Mouse (Mus musculus) spleen, adult 2 months (tissue): ENCODE data around the gene Trmt112.

Experiments used
- CTCF ChIP-seq: fragments of 200-500 bp; IDR thresholded peaks from 2 replicates; pipeline ENCODE4 v1.5.1; 2011; ENCODE audit warnings: mild to moderate bottlenecking, inconsistent platforms; ENCODE audit not compliant: insufficient read depth, insufficient read length, insufficient replicate concordance; ENCODE audit errors: extremely low read depth
- POLR2A ChIP-seq: fragments of 200-500 bp; IDR thresholded peaks from 2 replicates; pipeline ENCODE4 v1.6.1; 2011; ENCODE audit warnings: low read depth, low read length, inconsistent platforms

DNA sequence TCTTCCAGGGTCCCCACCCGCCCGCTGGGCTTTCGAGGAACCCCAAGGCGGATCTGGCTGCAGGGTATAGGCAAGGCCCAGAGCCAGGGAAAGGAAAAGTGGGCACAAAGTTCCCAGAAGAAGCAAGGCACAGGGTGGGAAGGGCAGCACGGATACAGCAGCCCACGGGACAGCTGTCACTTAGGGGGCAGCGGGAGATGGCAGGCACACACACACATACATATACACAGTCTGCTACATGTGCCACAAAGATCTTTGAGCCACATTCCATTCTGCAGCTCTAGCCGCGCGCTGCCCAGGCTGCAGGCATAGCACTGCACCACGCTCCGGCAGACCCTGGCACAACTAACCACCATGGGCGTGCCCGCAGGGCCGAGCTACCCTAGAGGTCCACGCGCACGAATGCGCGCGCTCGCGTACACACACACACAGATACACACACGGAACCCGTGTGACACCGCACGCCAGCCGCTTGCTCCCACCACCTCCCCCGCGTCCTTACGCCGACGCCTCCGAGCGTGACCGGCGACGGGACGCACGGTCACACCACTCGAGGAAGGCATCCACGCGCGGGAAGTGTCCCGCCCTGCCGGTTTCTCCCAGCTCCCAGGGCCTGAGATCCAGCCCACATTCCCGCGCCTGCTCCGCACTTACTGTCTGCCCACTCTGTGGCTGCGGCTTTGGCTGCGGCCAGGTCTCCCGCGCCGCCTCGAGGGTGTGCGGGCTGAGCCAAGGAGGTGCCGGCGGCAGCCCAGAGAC is 24.1 kb downstream of the Trmt112 start:
- TF ChIP-seq POLR2A = no peak
- TF ChIP-seq CTCF = no peak
